Mouse (Mus musculus): ENCODE measurements at regions not wholly inside any gene's neighbourhood (a gene's known extent, or its start where the extent isn't known, plus 50 kb on each side); places are given as distances from the start of the nearest gene placed in this dataset.

- H3K9me3 ChIP-seq (replicated peaks), result no peaks in the 10 kb centered on the region
- DNase-seq (ENCODE audit: low spot score) (no peak), ATAC-seq (ENCODE audit: extremely low read depth, insufficient number of reproducible peaks, low FRiP score, poor library complexity, severe bottlenecking) (no peak)
- H3K4me3 ChIP-seq (ENCODE audit: low read depth, low read length), result no peak overlapping the region
- no peak for TF ChIP-seq GATA2 (IDR thresholded peaks at IDR 0.05; ENCODE audit: borderline replicate concordance, low read depth, low read length)
- H3K36me3 ChIP-seq (replicated peaks), result no peaks in the 10 kb centered on the region
- H3K27me3 ChIP-seq (ENCODE audit: insufficient read depth, low read length), result no peaks in the 10 kb centered on the region; the same call in 1 of the 2 replicates
- H3K4me1 ChIP-seq (ENCODE audit: insufficient read depth, low read depth, low read length), result no peaks in the 10 kb centered on the region
Measured at GRCm38 (mm10) chr12:39927014-39927413, 110.8 kb downstream of the Arl4a start.

DNA sequence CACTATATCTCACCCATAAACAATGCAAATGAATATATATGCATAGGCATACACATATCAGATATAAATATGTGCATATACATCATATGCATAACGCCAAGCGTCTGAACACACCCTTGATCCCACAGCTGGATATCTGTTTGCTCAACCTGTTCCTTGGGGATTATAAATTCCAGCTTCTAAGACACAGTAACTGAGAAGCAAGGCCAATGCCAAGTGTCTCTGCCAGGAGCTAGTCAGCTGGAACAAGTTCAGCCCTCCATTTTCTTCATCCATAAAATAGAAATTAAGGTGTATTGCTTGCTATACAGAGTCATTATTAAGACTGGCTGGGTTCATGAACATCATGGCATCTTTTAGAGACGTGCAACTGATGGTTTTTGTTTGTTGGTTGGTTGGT, 116.3 kb downstream of the Arl4a start:
- TF ChIP-seq POLR2AphosphoS5 (IDR thresholded peaks at IDR 0.05; ENCODE audit: insufficient replicate concordance, low read depth, low read length), result no peak
- no peak for TF ChIP-seq GATA2 (IDR thresholded peaks at IDR 0.05; ENCODE audit: borderline replicate concordance, low read depth, low read length)
- TF ChIP-seq TAL1 (conservative IDR thresholded peaks at IDR 0.05; ENCODE audit: low read depth, low read length), result no peak
- no peak for TF ChIP-seq GATA1 (IDR thresholded peaks at IDR 0.05; ENCODE audit: borderline replicate concordance, low read length)
- no peak for TF ChIP-seq CTCF (IDR thresholded peaks at IDR 0.05; ENCODE audit: low read depth, low read length)
- Histone ChIP-seq H3K27me3 (ENCODE audit: insufficient read depth, low read length) (no peaks in the 10 kb centered on the region), H3K9me3 (replicated peaks) (no peaks in the 10 kb centered on the region), H3K4me3 (ENCODE audit: low read depth, low read length) (no peak overlapping the region), H3K36me3 (replicated peaks) (no peaks in the 10 kb centered on the region), H3K4me1 (ENCODE audit: insufficient read depth, low read depth, low read length) (no peaks in the 10 kb centered on the region)
- DNase-seq (ENCODE audit: low spot score) (no peak), ATAC-seq (ENCODE audit: extremely low read depth, insufficient number of reproducible peaks, low FRiP score, poor library complexity, severe bottlenecking) (no peak)

DNA sequence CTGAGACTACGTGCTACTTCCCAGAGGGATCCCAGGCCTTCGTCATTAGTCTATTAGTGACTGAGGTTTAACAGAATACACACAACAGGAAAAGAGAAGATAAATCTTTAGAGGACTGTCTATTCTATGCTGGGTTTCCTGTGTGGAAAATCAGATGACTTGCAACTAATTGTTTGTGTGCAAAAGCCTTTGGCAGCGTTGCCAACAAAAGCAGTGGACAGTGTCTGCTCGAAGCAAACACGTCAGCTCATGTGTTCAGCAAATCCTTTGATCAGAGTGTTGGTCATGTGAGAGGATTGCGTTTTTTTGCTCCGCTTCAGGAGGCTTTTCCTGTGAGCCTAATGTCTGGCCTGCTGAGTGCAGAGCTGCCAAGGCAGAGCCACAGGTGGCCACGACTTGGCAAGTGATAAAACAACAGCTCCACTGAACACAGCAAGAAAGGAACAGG, 117.3 kb downstream of the Arl4a start:
- DNase-seq (ENCODE audit: low spot score) (no peak), ATAC-seq (ENCODE audit: extremely low read depth, insufficient number of reproducible peaks, low FRiP score, poor library complexity, severe bottlenecking) (no peak)
- TF ChIP-seq CTCF (IDR thresholded peaks at IDR 0.05; ENCODE audit: low read depth, low read length) (no peak), POLR2AphosphoS5 (IDR thresholded peaks at IDR 0.05; ENCODE audit: insufficient replicate concordance, low read depth, low read length) (no peak), TAL1 (conservative IDR thresholded peaks at IDR 0.05; ENCODE audit: low read depth, low read length) (no peak), GATA2 (IDR thresholded peaks at IDR 0.05; ENCODE audit: borderline replicate concordance, low read depth, low read length) (no peak), GATA1 (IDR thresholded peaks at IDR 0.05; ENCODE audit: borderline replicate concordance, low read length) (no peak)
- Histone ChIP-seq H3K27me3 (ENCODE audit: insufficient read depth, low read length) (no peaks in the 10 kb centered on the region), H3K9me3 (replicated peaks) (no peaks in the 10 kb centered on the region), H3K4me1 (ENCODE audit: insufficient read depth, low read depth, low read length) (no peaks in the 10 kb centered on the region), H3K36me3 (replicated peaks) (no peaks in the 10 kb centered on the region), H3K4me3 (ENCODE audit: low read depth, low read length) (no peak overlapping the region)

- no peak overlapping the region for H3K4me3 ChIP-seq (ENCODE audit: low read depth, low read length)
- TF ChIP-seq GATA2 (IDR thresholded peaks at IDR 0.05; ENCODE audit: borderline replicate concordance, low read depth, low read length) (no peak), CTCF (IDR thresholded peaks at IDR 0.05; ENCODE audit: low read depth, low read length) (no peak), POLR2AphosphoS5 (IDR thresholded peaks at IDR 0.05; ENCODE audit: insufficient replicate concordance, low read depth, low read length) (no peak), GATA1 (IDR thresholded peaks at IDR 0.05; ENCODE audit: borderline replicate concordance, low read length) (no peak), TAL1 (conservative IDR thresholded peaks at IDR 0.05; ENCODE audit: low read depth, low read length) (no peak)
- no peaks in the 10 kb centered on the region for H3K36me3 ChIP-seq (replicated peaks)
- DNase-seq (ENCODE audit: low spot score), result no peak
- no peak for ATAC-seq (ENCODE audit: extremely low read depth, insufficient number of reproducible peaks, low FRiP score, poor library complexity, severe bottlenecking)
- no peaks in the 10 kb centered on the region for H3K4me1 ChIP-seq (ENCODE audit: insufficient read depth, low read depth, low read length)
- no peaks in the 10 kb centered on the region for H3K27me3 ChIP-seq (ENCODE audit: insufficient read depth, low read length)
- no peaks in the 10 kb centered on the region for H3K9me3 ChIP-seq (replicated peaks)
Measured at GRCm38 (mm10) chr12:39919909-39920308, 117.9 kb downstream of the Arl4a start.

GRCm38 (mm10) chr12:39888493-39888892, 149.3 kb downstream of the Arl4a start:
- no peaks in the 10 kb centered on the region for H3K4me1 ChIP-seq (ENCODE audit: insufficient read depth, low read depth, low read length)
- ATAC-seq (ENCODE audit: extremely low read depth, insufficient number of reproducible peaks, low FRiP score, poor library complexity, severe bottlenecking) (no peak), DNase-seq (ENCODE audit: low spot score) (no peak)
- H3K27me3 ChIP-seq (ENCODE audit: insufficient read depth, low read length), result no peaks in the 10 kb centered on the region
- H3K4me3 ChIP-seq (ENCODE audit: low read depth, low read length), result no peak overlapping the region
- no peaks in the 10 kb centered on the region for H3K9me3 ChIP-seq (replicated peaks)
- TF ChIP-seq TAL1 (conservative IDR thresholded peaks at IDR 0.05; ENCODE audit: low read depth, low read length) (no peak), POLR2AphosphoS5 (IDR thresholded peaks at IDR 0.05; ENCODE audit: insufficient replicate concordance, low read depth, low read length) (no peak), GATA1 (IDR thresholded peaks at IDR 0.05; ENCODE audit: borderline replicate concordance, low read length) (no peak)
- H3K36me3 ChIP-seq (replicated peaks), result no peaks in the 10 kb centered on the region

- TF ChIP-seq TAL1 (conservative IDR thresholded peaks at IDR 0.05; ENCODE audit: low read depth, low read length) (no peak), GATA2 (IDR thresholded peaks at IDR 0.05; ENCODE audit: borderline replicate concordance, low read depth, low read length) (no peak), GATA1 (IDR thresholded peaks at IDR 0.05; ENCODE audit: borderline replicate concordance, low read length) (no peak), CTCF (IDR thresholded peaks at IDR 0.05; ENCODE audit: low read depth, low read length) (no peak), POLR2AphosphoS5 (IDR thresholded peaks at IDR 0.05; ENCODE audit: insufficient replicate concordance, low read depth, low read length) (no peak)
Measured at GRCm38 (mm10) chr12:39885366-39885765, 152.5 kb downstream of the Arl4a start.

GRCm38 (mm10) chr12:39880309-39880708, 157.5 kb downstream of the Arl4a start:
- Histone ChIP-seq H3K27me3 (ENCODE audit: insufficient read depth, low read length) (no peaks in the 10 kb centered on the region), H3K4me1 (ENCODE audit: insufficient read depth, low read depth, low read length) (no peaks in the 10 kb centered on the region), H3K36me3 (replicated peaks) (no peaks in the 10 kb centered on the region), H3K9me3 (replicated peaks) (no peaks in the 10 kb centered on the region), H3K4me3 (ENCODE audit: low read depth, low read length) (no peak overlapping the region)
- ATAC-seq (ENCODE audit: extremely low read depth, insufficient number of reproducible peaks, low FRiP score, poor library complexity, severe bottlenecking) (no peak), DNase-seq (ENCODE audit: low spot score) (no peak)
- TF ChIP-seq GATA1 (IDR thresholded peaks at IDR 0.05; ENCODE audit: borderline replicate concordance, low read length) (no peak), GATA2 (IDR thresholded peaks at IDR 0.05; ENCODE audit: borderline replicate concordance, low read depth, low read length) (no peak), CTCF (IDR thresholded peaks at IDR 0.05; ENCODE audit: low read depth, low read length) (no peak), POLR2AphosphoS5 (IDR thresholded peaks at IDR 0.05; ENCODE audit: insufficient replicate concordance, low read depth, low read length) (no peak), TAL1 (conservative IDR thresholded peaks at IDR 0.05; ENCODE audit: low read depth, low read length) (no peak)

More at GRCm38 (mm10) chr12:39885366-39885765, 152.5 kb downstream of the Arl4a start:
- no peak overlapping the region for H3K4me3 ChIP-seq (ENCODE audit: low read depth, low read length)
- no peaks in the 10 kb centered on the region for H3K36me3 ChIP-seq (replicated peaks)
- no peaks in the 10 kb centered on the region for H3K9me3 ChIP-seq (replicated peaks)
- H3K27me3 ChIP-seq (ENCODE audit: insufficient read depth, low read length), result no peaks in the 10 kb centered on the region
- no peaks in the 10 kb centered on the region for H3K4me1 ChIP-seq (ENCODE audit: insufficient read depth, low read depth, low read length)
- DNase-seq (ENCODE audit: low spot score), result no peak
- ATAC-seq (ENCODE audit: extremely low read depth, insufficient number of reproducible peaks, low FRiP score, poor library complexity, severe bottlenecking), result no peak

Measured in G1E (cell line).